Mouse (Mus musculus) liver, adult 2 months (tissue): ENCODE measurements around the gene Dcakd. TPM values are rescaled to one million over a fixed set of nuclear protein-coding genes. Genes with fewer than 3 reads are reported as not detected.

Experiments used
- DNase-seq: peaks from one replicate; pipeline ENCODE4 v3.0.0-alpha.2; 2011; ENCODE audit warnings: low read depth, low spot score; ENCODE audit errors: extremely low read depth
- H3K27ac ChIP-seq: fragments of 200-500 bp; replicated peaks from 2 replicates; pipeline ENCODE4 v1.5.1; 2012; ENCODE audit warnings: low read depth, mild to moderate bottlenecking, control low read depth, inconsistent platforms, low read length; ENCODE audit not compliant: insufficient read depth
- H3K27me3 ChIP-seq: fragments of 200-500 bp; 2 replicates; pipeline ENCODE4 v1.6.1; 2012; ENCODE audit warnings: mild to moderate bottlenecking, moderate library complexity, low read length, inconsistent platforms; ENCODE audit not compliant: control insufficient read depth, insufficient read depth
- H3K36me3 ChIP-seq: fragments of 200-500 bp; 2 replicates; pipeline ENCODE4 v1.6.1; 2012; ENCODE audit warnings: low read length, inconsistent platforms; ENCODE audit not compliant: control insufficient read depth, insufficient read depth
- H3K4me1 ChIP-seq: fragments of 200-500 bp; 2 replicates; pipeline ENCODE4 v1.6.1; 2011; ENCODE audit warnings: low read length; ENCODE audit not compliant: control insufficient read depth, insufficient read depth
- H3K4me3 ChIP-seq: fragments of 200-500 bp; 2 replicates; pipeline ENCODE4 v1.5.1; 2011; ENCODE audit warnings: low read depth, mild to moderate bottlenecking, control low read depth, low read length, moderate library complexity; ENCODE audit not compliant: insufficient read depth
- H3K79me2 ChIP-seq: fragments of 200-500 bp; 2 replicates; pipeline ENCODE4 v1.6.1; 2012; ENCODE audit warnings: inconsistent platforms, mild to moderate bottlenecking, low read length, moderate library complexity; ENCODE audit not compliant: control insufficient read depth, insufficient read depth
- H3K9ac ChIP-seq: fragments of 200-500 bp; 2 replicates; pipeline ENCODE4 v1.6.1; 2012; ENCODE audit warnings: low read depth, mild to moderate bottlenecking, control low read depth, inconsistent platforms, low read length
- CTCF ChIP-seq: fragments of 200-500 bp; IDR thresholded peaks from 2 replicates; pipeline ENCODE4 v1.5.1; 2011; ENCODE audit warnings: low read depth, low read length, control low read depth
- POLR2A ChIP-seq: fragments of 200-500 bp; IDR thresholded peaks from 2 replicates; pipeline ENCODE4 v1.6.1; 2011; ENCODE audit warnings: low read length, control low read depth; ENCODE audit not compliant: insufficient read depth; ENCODE audit errors: extremely low read depth
- WGBS: fragments of 180-500 bp; shearing (Covaris S2); methylation state at CpG from one replicate; pipeline ENCODE4 v1.1.7; 2018; 5-methylcytosine and 5-hydroxymethylcytosine counted together
- polyA plus RNA-seq: library from polyadenylated mRNA; depleted of rRNA; stranded (reverse); fragments of >200 nt; gene quantifications from 2 replicates; pipeline ENCODE4 v1.2.3, GENCODE M21; 2012
- total RNA-seq: library from RNA; depleted of rRNA; stranded (reverse); fragments of >200 nt; gene quantifications from 2 replicates; pipeline ENCODE4 v1.2.3, GENCODE M21; 2014

Dcakd gene
- total and polyA plus RNA-seq, 2 experiments = 23.9 to 45.8 TPM

DNA sequence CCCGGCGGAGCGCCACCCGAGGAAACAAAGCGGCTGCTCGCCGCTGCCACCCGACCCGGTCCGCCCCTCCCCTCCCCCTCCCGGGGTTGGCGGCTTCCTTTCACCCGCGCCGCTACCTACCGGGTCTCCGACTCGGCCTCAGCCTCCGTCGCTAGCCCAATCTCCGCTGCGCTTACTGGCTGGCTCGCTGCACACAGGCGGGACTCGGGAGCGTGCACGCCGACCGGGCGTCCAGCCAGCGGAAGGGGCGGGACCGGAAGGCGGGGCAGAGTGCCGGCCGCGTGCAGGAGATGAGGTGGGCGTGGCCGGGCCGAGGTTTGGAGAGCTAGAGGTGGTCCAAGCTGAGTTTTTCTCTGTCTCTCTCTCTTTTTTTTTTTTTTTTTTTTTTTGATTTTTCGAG is 11.2 kb downstream of the Dcakd start:
- peak overlapping the region; percentile 90 for H3K9ac ChIP-seq
- H3K27ac ChIP-seq = peak overlapping the region; percentile 99
- H3K27me3 ChIP-seq = no peaks in the 10 kb centered on the region
- TF ChIP-seq POLR2A (peak; percentile 85), CTCF (no peak)
- H3K36me3 ChIP-seq = peaks cover 9% of the 10 kb centered on the region; the same call in 1 of the 2 replicates
- peak overlapping the region; percentile 85 for H3K4me3 ChIP-seq
- H3K79me2 ChIP-seq = no peaks in the 10 kb centered on the region; the same call in 1 of the 2 replicates
- under 1% methylated on average over 40 of the region's 41 CpGs for WGBS
- H3K4me1 ChIP-seq = peaks cover 10% of the 10 kb centered on the region
- DNase-seq = peak; percentile 83

DNA sequence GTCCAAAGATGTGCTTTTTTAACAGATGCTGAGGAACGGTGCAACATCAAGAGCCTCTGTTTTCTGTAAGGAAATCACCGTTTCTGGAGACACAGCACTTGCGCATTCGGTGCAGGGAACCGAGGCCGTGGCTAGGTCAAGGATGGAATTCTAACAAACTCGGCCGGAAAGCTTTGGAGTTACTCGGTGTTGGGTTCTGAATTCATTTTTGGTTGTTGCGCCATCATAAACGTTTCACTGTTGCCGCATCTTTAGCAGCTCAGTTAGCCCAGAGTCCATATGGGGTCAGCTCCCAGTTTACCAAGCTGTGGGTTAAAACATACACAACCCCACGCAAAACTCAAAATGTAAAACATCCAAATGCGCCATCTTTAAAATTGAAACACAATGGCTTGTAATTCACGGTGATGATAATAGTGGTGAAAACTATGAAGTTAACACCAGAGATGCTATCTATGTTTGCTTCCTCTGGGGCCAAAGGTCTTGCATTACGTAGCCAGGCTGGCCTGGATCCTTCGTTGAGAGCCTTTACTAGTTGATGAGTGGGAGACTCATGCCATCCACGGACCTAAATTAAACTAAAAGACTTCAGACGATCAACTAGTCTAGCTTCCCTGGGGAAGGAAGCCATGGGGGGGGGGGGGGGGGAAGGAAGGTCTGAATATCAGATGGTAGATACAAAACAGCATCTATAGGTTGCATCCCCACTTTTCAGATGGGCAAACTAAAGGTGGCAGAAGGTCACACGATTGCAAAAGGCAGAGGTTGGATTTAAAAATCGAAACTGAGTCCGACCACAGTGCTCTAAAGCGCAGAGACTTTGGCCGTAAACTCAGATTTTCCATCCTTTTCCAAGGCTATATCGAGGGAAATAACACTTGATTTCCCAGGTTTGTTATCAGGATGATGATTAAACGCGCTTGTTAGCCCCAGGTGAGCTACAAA is 12.0 kb downstream of the Dcakd start:
- Histone ChIP-seq H3K36me3 (peaks cover 9% of the 10 kb centered on the region; the same call in 1 of the 2 replicates), H3K9ac (peak overlapping the region; percentile 90), H3K79me2 (no peaks in the 10 kb centered on the region), H3K4me3 (peak overlapping the region; percentile 85), H3K4me1 (peaks cover 14% of the 10 kb centered on the region), H3K27ac (peak overlapping the region; percentile 99), H3K27me3 (no peaks in the 10 kb centered on the region)
- 19% methylated on average over 27 of the region's 27 CpGs for WGBS
- no peak for TF ChIP-seq CTCF
- TF ChIP-seq POLR2A = no peak
- peak; percentile 69 for DNase-seq

DNA sequence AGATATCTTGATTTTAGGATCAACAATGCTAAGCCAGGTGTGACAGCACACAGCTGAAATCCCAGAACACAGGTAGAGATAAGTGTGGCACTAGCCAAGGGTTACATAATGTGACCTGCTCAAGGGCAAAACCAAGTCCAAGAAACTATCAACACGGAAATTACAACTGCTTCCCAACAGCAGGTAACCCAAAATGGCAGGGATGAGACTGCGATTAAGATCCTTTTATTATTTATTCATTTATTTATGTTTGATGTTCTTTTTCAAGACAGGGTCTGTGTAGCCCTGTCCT is 17.0 kb downstream of the Dcakd start:
- Histone ChIP-seq H3K4me3 (no peak overlapping the region), H3K79me2 (no peaks in the 10 kb centered on the region), H3K9ac (no peak overlapping the region), H3K27ac (peak overlapping the region; percentile 83), H3K36me3 (no peaks in the 10 kb centered on the region), H3K4me1 (peaks cover 33% of the 10 kb centered on the region), H3K27me3 (no peaks in the 10 kb centered on the region)
- 37% methylated on average over 2 of the region's 2 CpGs for WGBS
- DNase-seq = peak; percentile 84
- TF ChIP-seq POLR2A = no peak
- TF ChIP-seq CTCF = no peak

DNA sequence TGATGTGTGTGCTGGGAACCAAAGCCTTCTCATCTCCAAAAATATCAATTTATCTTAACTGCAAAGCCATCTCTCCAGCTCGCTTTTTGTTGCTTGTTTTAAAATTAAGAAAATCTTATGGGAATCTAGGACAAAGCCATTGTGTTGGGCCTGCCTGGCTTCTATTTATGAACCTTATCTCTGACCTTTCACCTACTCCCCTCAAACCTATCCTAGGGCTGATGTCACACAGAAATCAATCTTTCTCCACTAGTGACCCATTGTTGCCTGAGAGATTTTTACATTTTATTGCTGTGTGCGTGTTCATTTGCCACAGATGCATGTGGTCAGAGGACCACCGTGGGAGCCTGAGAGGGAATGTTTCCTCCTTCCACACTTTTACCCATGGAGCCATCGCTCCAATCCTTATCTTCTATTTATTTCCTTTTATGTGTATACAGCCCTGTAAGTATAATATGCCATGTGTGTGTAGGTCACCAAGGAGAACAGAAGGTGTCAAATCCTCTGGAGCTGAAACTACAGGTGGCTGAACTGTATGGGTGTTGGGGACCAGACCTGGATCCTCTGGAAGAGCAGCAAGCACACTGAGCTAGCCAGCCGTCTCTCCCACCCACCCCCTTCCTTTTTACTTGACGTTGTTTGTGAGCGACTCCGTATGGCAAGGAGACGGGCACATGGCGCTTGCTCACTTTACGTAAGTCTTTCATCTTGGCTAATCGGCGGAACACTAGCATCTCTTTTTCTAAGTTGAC is 17.5 kb downstream of the Dcakd start:
- Histone ChIP-seq H3K27me3 (no peaks in the 10 kb centered on the region), H3K4me1 (peaks cover 29% of the 10 kb centered on the region), H3K4me3 (no peak overlapping the region), H3K36me3 (no peaks in the 10 kb centered on the region), H3K27ac (peak overlapping the region; percentile 83), H3K9ac (no peak overlapping the region; the same call in 1 of the 2 replicates), H3K79me2 (no peaks in the 10 kb centered on the region)
- peak; percentile 80 for DNase-seq
- WGBS = 28% methylated on average over 13 of the region's 13 CpGs
- TF ChIP-seq CTCF = no peak
- no peak for TF ChIP-seq POLR2A

DNA sequence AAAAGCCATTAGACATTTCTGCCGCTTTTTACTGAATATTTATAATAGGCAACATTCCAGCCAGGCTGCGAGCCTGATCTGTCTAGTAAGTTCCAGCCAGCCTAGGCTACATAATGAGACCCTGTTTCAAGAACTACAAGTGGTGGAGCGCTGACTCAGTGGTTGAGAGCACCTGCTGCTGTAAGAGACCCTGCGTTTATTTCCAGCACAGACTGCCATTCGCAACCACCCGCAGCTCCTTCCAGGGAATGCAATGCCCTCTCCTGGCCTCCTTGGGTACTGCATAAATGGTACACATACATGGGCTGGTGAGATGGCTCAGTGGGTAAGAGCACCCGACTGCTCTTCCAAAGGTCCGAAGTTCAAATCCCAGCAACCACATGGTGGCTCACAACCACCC is 18.9 kb downstream of the Dcakd start:
- Histone ChIP-seq H3K27me3 (no peaks in the 10 kb centered on the region), H3K4me1 (peaks cover 29% of the 10 kb centered on the region), H3K36me3 (no peaks in the 10 kb centered on the region), H3K4me3 (no peak overlapping the region), H3K9ac (no peak overlapping the region), H3K27ac (no peak overlapping the region), H3K79me2 (no peaks in the 10 kb centered on the region; the same call in 1 of the 2 replicates)
- no peak for TF ChIP-seq POLR2A
- peak; percentile 58 for TF ChIP-seq CTCF
- 82% methylated on average over 8 of the region's 8 CpGs for WGBS
- no peak for DNase-seq
